Mouse (Mus musculus) layer of hippocampus, postnatal 36 days (tissue): ENCODE results near the gene Ankra2. TPM values are rescaled to one million over a fixed set of nuclear protein-coding genes. Genes with fewer than 3 reads are reported as not detected.

Experiments used
- DNase-seq, 2 experiments: peaks; one replicate each; pipeline ENCODE4 v3.0.0; 2022
- total RNA-seq, 2 experiments: library from RNA; stranded (reverse); gene quantifications; 2 replicates each; pipeline ENCODE4 v1.2.3; 2021

Gene Ankra2
- total RNA-seq, 2 experiments from 2014 or later, result 48.0 to 51.0 TPM

GRCm38 (mm10) chr13:98296072-98296471 is 33.2 kb downstream of the Ankra2 start:
- DNase-seq, result no peak

- DNase-seq, result no peak
Measured at GRCm38 (mm10) chr13:98297883-98298482, 35.1 kb downstream of the Ankra2 start.

- peak; percentile 66 to 75 for DNase-seq
Measured at GRCm38 (mm10) chr13:98298833-98299758, 36.2 kb downstream of the Ankra2 start.

GRCm38 (mm10) chr13:98305257-98305656 is 42.4 kb downstream of the Ankra2 start:
- no peak for DNase-seq

GRCm38 (mm10) chr13:98306393-98306792 is 43.5 kb downstream of the Ankra2 start:
- DNase-seq, result no peak

GRCm38 (mm10) chr13:98306852-98307475 is 44.1 kb downstream of the Ankra2 start:
- DNase-seq, result no peak

- DNase-seq, result no peak
Measured at GRCm38 (mm10) chr13:98308004-98308403, 45.1 kb downstream of the Ankra2 start.

GRCm38 (mm10) chr13:98308724-98309123 is 45.9 kb downstream of the Ankra2 start:
- DNase-seq, result no peak

GRCm38 (mm10) chr13:98311597-98311996 is 48.7 kb downstream of the Ankra2 start:
- no peak for DNase-seq

GRCm38 (mm10) chr13:98313631-98314030 is 50.8 kb downstream of the Ankra2 start:
- DNase-seq, result no peak

GRCm38 (mm10) chr13:98315124-98315523 is 52.2 kb downstream of the Ankra2 start:
- DNase-seq, result no peak

- no peak for DNase-seq
Measured at GRCm38 (mm10) chr13:98316140-98316479, 53.2 kb downstream of the Ankra2 start.

- peak; percentile 90 to 92 for DNase-seq
Measured at GRCm38 (mm10) chr13:98316480-98317245, 53.8 kb downstream of the Ankra2 start, which contains the start of gene Btf3. Gene Btf3 (minus strand): TSS chr13:98317006.

GRCm38 (mm10) chr13:98317246-98317677 is 54.4 kb downstream of the Ankra2 start:
- DNase-seq, result no peak

- DNase-seq, result no peak
Measured at GRCm38 (mm10) chr13:98317911-98318310, 55.0 kb downstream of the Ankra2 start.

Other genes starting within 250 kb of the Ankra2 start
- 100 to 1,000 TPM in 1 of 2 experiments, 10 to 100 TPM in 1; 92.7 to 103 TPM for gene Arhgef28, start 56.6 kb upstream of the Ankra2 start, total RNA-seq
- gene Utp15, start within 50 bp of the Ankra2 start, total RNA-seq, result 10 to 100 TPM; 20.6 to 20.7 TPM
- not detected for gene Gm21976, start 16.8 kb downstream of the Ankra2 start, total RNA-seq
- 100 to 1,000 TPM; 187 to 191 TPM for gene Btf3, start 53.9 kb downstream of the Ankra2 start, total RNA-seq
- gene Foxd1, start 91.2 kb downstream of the Ankra2 start, total RNA-seq, result 1 to 10 TPM in 1 of 2 experiments, under 1 TPM in 1; 0.65 to 1.4 TPM
- not detected for gene Gm10320, start 228.9 kb downstream of the Ankra2 start, total RNA-seq